Mouse (Mus musculus) midbrain, embryonic 12.5 days (tissue): ENCODE measurements around the gene Gm12394. TPM values are rescaled to one million over a fixed set of nuclear protein-coding genes. Genes with fewer than 3 reads are reported as not detected.
"Not testable (repeated sequence)": the region's sequence is repeated elsewhere in the genome, so short reads cannot be mapped to it uniquely, and the experiment has no call there.

Experiments
- ATAC-seq: fragments of 200-750 bp; cut with Nextera tagmentation; 2 replicates; pipeline ENCODE4 v1.8.0; 2017; ENCODE audit warnings: low read depth, moderate TSS enrichment, moderate library complexity; ENCODE audit not compliant: low FRiP score
- H3K27ac ChIP-seq: fragments of 300-500 bp; sonication (generic); replicated peaks from 2 replicates; pipeline ENCODE4 v1.5.1; 2016; ENCODE audit warnings: mild to moderate bottlenecking
- H3K27me3 ChIP-seq: fragments of 300-500 bp; sonication (generic); 2 replicates; pipeline ENCODE4 v1.6.1; 2016; ENCODE audit warnings: mild to moderate bottlenecking
- H3K36me3 ChIP-seq: fragments of 300-500 bp; sonication (generic); 2 replicates; pipeline ENCODE4 v1.6.1; 2016
- H3K4me1 ChIP-seq: fragments of 300-500 bp; sonication (generic); 2 replicates; pipeline ENCODE4 v1.6.1; 2016
- H3K4me2 ChIP-seq: fragments of 300-500 bp; sonication (generic); replicated peaks from 2 replicates; pipeline ENCODE4 v1.6.1; 2016; ENCODE audit warnings: mild to moderate bottlenecking, moderate library complexity
- H3K4me3 ChIP-seq: fragments of 300-500 bp; sonication (generic); 2 replicates; pipeline ENCODE4 v1.5.1; 2016; ENCODE audit warnings: mild to moderate bottlenecking
- H3K9ac ChIP-seq: fragments of 300-500 bp; sonication (generic); replicated peaks from 2 replicates; pipeline ENCODE4 v1.6.1; 2016; ENCODE audit warnings: mild to moderate bottlenecking, moderate library complexity
- H3K9me3 ChIP-seq: fragments of 300-500 bp; sonication (generic); 2 replicates; pipeline ENCODE4 v1.6.1; 2016; ENCODE audit warnings: mild to moderate bottlenecking
- WGBS: fragments of 180-500 bp; shearing (Covaris S2); methylation state at CpG from one replicate; pipeline ENCODE4 v1.1.7; 2016; 5-methylcytosine and 5-hydroxymethylcytosine counted together
- polyA plus RNA-seq: library from polyadenylated mRNA; unstranded; fragments of >200 nt; fragmentation: Nextera tagmentation; extraction: Ambion mirVana; gene quantifications from 2 replicates; pipeline ENCODE4 v1.2.1, GENCODE M21; 2016

The Gm12394 gene
- polyA plus RNA-seq: 0.32 and 0.47 TPM in 2 replicates

GRCm38 (mm10) chr4:42856671-42857070, at the start of gene Gm12394:
Gene Gm12394 (minus strand): TSS chr4:42856771.
- H3K27me3 ChIP-seq, H3K4me1 ChIP-seq, H3K36me3 ChIP-seq, ATAC-seq, H3K9ac ChIP-seq, H3K4me2 ChIP-seq, H3K9me3 ChIP-seq, H3K27ac ChIP-seq, H3K4me3 ChIP-seq: not testable (repeated sequence)
- 85% methylated on average over 1 of the region's 1 CpGs for WGBS

- Histone ChIP-seq H3K27ac (peak overlapping the region; percentile 50; the same call in 1 of the 2 replicates), H3K36me3 (no peaks in the 10 kb centered on the region), H3K4me1 (no peaks in the 10 kb centered on the region), H3K9ac (no peak overlapping the region), H3K4me3 (no peak overlapping the region), H3K27me3 (peaks cover 7% of the 10 kb centered on the region), H3K4me2 (no peak overlapping the region), H3K9me3 (no peaks in the 10 kb centered on the region)
- WGBS: 39% methylated on average over 6 of the region's 6 CpGs
- no peak for ATAC-seq
These were observed 48.4 kb upstream of the Gm12394 start for GRCm38 (mm10) chr4:42904966-42905365.

- no peak overlapping the region for H3K4me3 ChIP-seq
- no peak for ATAC-seq
- H3K4me2 ChIP-seq: no peak overlapping the region
- H3K27me3 ChIP-seq: peaks cover 7% of the 10 kb centered on the region
- no peak overlapping the region for H3K9ac ChIP-seq
- no peaks in the 10 kb centered on the region for H3K36me3 ChIP-seq
- 87% methylated on average over 3 of the region's 3 CpGs for WGBS
- no peaks in the 10 kb centered on the region for H3K9me3 ChIP-seq
- H3K4me1 ChIP-seq: no peaks in the 10 kb centered on the region
- peak overlapping the region; percentile 50; the same call in 1 of the 2 replicates for H3K27ac ChIP-seq
These were observed 48.0 kb upstream of the Gm12394 start for GRCm38 (mm10) chr4:42904523-42904922.

- H3K9ac ChIP-seq: no peak overlapping the region
- H3K4me2 ChIP-seq: no peak overlapping the region
- H3K27me3 ChIP-seq: peaks cover 7% of the 10 kb centered on the region
- WGBS: 85% methylated on average over 1 of the region's 1 CpGs
- H3K27ac ChIP-seq: no peak overlapping the region
- ATAC-seq: no peak
- no peaks in the 10 kb centered on the region for H3K9me3 ChIP-seq
- H3K4me3 ChIP-seq: no peak overlapping the region
- no peaks in the 10 kb centered on the region for H3K4me1 ChIP-seq
- no peaks in the 10 kb centered on the region for H3K36me3 ChIP-seq
These were observed 47.4 kb upstream of the Gm12394 start for GRCm38 (mm10) chr4:42903942-42904341.

- 95% methylated on average over 5 of the region's 5 CpGs for WGBS
- Histone ChIP-seq H3K9ac (no peak overlapping the region), H3K36me3 (no peaks in the 10 kb centered on the region), H3K9me3 (no peaks in the 10 kb centered on the region), H3K27ac (no peak overlapping the region), H3K4me1 (no peaks in the 10 kb centered on the region), H3K27me3 (peaks cover 7% of the 10 kb centered on the region), H3K4me2 (no peak overlapping the region), H3K4me3 (no peak overlapping the region)
- no peak for ATAC-seq
These were observed 46.2 kb upstream of the Gm12394 start for GRCm38 (mm10) chr4:42902730-42903129.

GRCm38 (mm10) chr4:42902174-42902573, 45.6 kb upstream of the Gm12394 start:
- Histone ChIP-seq H3K4me3 (no peak overlapping the region), H3K27ac (no peak overlapping the region), H3K4me1 (no peaks in the 10 kb centered on the region), H3K4me2 (no peak overlapping the region), H3K9ac (no peak overlapping the region), H3K36me3 (no peaks in the 10 kb centered on the region), H3K9me3 (no peaks in the 10 kb centered on the region), H3K27me3 (peaks cover 7% of the 10 kb centered on the region)
- 62% methylated on average over 9 of the region's 9 CpGs for WGBS
- no peak for ATAC-seq

- ATAC-seq: no peak
- Histone ChIP-seq H3K4me3 (no peak overlapping the region), H3K4me2 (no peak overlapping the region), H3K27ac (no peak overlapping the region), H3K27me3 (peaks cover 7% of the 10 kb centered on the region), H3K9ac (no peak overlapping the region), H3K36me3 (no peaks in the 10 kb centered on the region), H3K9me3 (no peaks in the 10 kb centered on the region), H3K4me1 (no peaks in the 10 kb centered on the region)
- 72% methylated on average over 5 of the region's 5 CpGs for WGBS
These were observed 44.3 kb upstream of the Gm12394 start for GRCm38 (mm10) chr4:42900878-42901277.

GRCm38 (mm10) chr4:42898914-42899313, 42.3 kb upstream of the Gm12394 start:
- Histone ChIP-seq H3K9me3 (no peaks in the 10 kb centered on the region), H3K9ac (no peak overlapping the region), H3K36me3 (no peaks in the 10 kb centered on the region), H3K27me3 (peaks cover 7% of the 10 kb centered on the region; the same call in 1 of the 2 replicates), H3K4me1 (no peaks in the 10 kb centered on the region), H3K4me3 (no peak overlapping the region), H3K27ac (no peak overlapping the region), H3K4me2 (no peak overlapping the region)
- no peak for ATAC-seq
- 41% methylated on average over 3 of the region's 3 CpGs for WGBS

GRCm38 (mm10) chr4:42895118-42895517, 38.5 kb upstream of the Gm12394 start:
- Histone ChIP-seq H3K4me3 (no peak overlapping the region), H3K9ac (no peak overlapping the region), H3K9me3 (no peaks in the 10 kb centered on the region), H3K27ac (no peak overlapping the region), H3K4me2 (no peak overlapping the region), H3K36me3 (no peaks in the 10 kb centered on the region), H3K4me1 (no peaks in the 10 kb centered on the region), H3K27me3 (no peaks in the 10 kb centered on the region)
- ATAC-seq: no peak
- WGBS: 61% methylated on average over 7 of the region's 7 CpGs

- no peaks in the 10 kb centered on the region for H3K36me3 ChIP-seq
- no peaks in the 10 kb centered on the region for H3K27me3 ChIP-seq
- 67% methylated on average over 7 of the region's 7 CpGs for WGBS
- no peaks in the 10 kb centered on the region for H3K9me3 ChIP-seq
- no peak overlapping the region for H3K27ac ChIP-seq
- no peak overlapping the region for H3K4me3 ChIP-seq
- no peak overlapping the region for H3K4me2 ChIP-seq
- H3K9ac ChIP-seq: no peak overlapping the region
- no peaks in the 10 kb centered on the region for H3K4me1 ChIP-seq
- ATAC-seq: no peak
These were observed 34.6 kb upstream of the Gm12394 start for GRCm38 (mm10) chr4:42891176-42891575.

GRCm38 (mm10) chr4:42888806-42889205, 32.2 kb upstream of the Gm12394 start:
- no peak overlapping the region for H3K4me2 ChIP-seq
- no peak overlapping the region for H3K27ac ChIP-seq
- H3K4me1 ChIP-seq: no peaks in the 10 kb centered on the region
- no peaks in the 10 kb centered on the region for H3K9me3 ChIP-seq
- no peak for ATAC-seq
- no peak overlapping the region for H3K9ac ChIP-seq
- H3K4me3 ChIP-seq: no peak overlapping the region
- 91% methylated on average over 6 of the region's 6 CpGs for WGBS
- no peaks in the 10 kb centered on the region for H3K36me3 ChIP-seq
- H3K27me3 ChIP-seq: no peaks in the 10 kb centered on the region

GRCm38 (mm10) chr4:42886926-42887325, 30.4 kb upstream of the Gm12394 start:
- Histone ChIP-seq H3K4me3 (no peak overlapping the region), H3K9ac (no peak overlapping the region), H3K27ac (no peak overlapping the region), H3K27me3 (no peaks in the 10 kb centered on the region), H3K4me1 (no peaks in the 10 kb centered on the region), H3K9me3 (no peaks in the 10 kb centered on the region), H3K4me2 (no peak overlapping the region), H3K36me3 (no peaks in the 10 kb centered on the region)
- no peak for ATAC-seq
- WGBS: 93% methylated on average over 6 of the region's 6 CpGs

GRCm38 (mm10) chr4:42880677-42880948, 24.0 kb upstream of the Gm12394 start:
- no peaks in the 10 kb centered on the region for H3K36me3 ChIP-seq
- 0 out of 2 replicates have a peak, but pooled peaks cover 4% of the 10 kb centered on the region for H3K27me3 ChIP-seq
- H3K4me2 ChIP-seq: no peak overlapping the region
- no peaks in the 10 kb centered on the region for H3K9me3 ChIP-seq
- no peak overlapping the region for H3K4me3 ChIP-seq
- H3K4me1 ChIP-seq: no peaks in the 10 kb centered on the region
- ATAC-seq: no peak
- no peak overlapping the region for H3K27ac ChIP-seq
- WGBS: 70% methylated on average over 1 of the region's 1 CpGs
- H3K9ac ChIP-seq: no peak overlapping the region
